Mouse (Mus musculus) bone marrow macrophage, adult 2 months (primary cell): ENCODE measurements around the gene Zkscan17. TPM values are rescaled to one million over a fixed set of nuclear protein-coding genes. Genes with fewer than 3 reads are reported as not detected.

Experiments used
- H3K27ac ChIP-seq: 2 replicates; pipeline ENCODE4 v1.5.1; 2012; ENCODE audit warnings: low read depth, low read length; ENCODE audit not compliant: insufficient read depth
- H3K4me1 ChIP-seq: 2 replicates; pipeline ENCODE4 v1.6.1; 2012; ENCODE audit warnings: low read length; ENCODE audit not compliant: control insufficient read depth, insufficient read depth
- H3K4me3 ChIP-seq: 2 replicates; pipeline ENCODE4 v1.5.1; 2012; ENCODE audit warnings: mild to moderate bottlenecking, low read length, moderate library complexity; ENCODE audit not compliant: insufficient read depth
- CTCF ChIP-seq: IDR thresholded peaks from 2 replicates; pipeline ENCODE4 v1.5.1; 2012; ENCODE audit warnings: low read depth, mild to moderate bottlenecking, low read length, moderate library complexity
- POLR2A ChIP-seq: IDR thresholded peaks from 2 replicates; pipeline ENCODE4 v1.6.1; 2012; ENCODE audit warnings: mild to moderate bottlenecking, low read depth, low read length, borderline replicate concordance
- polyA plus RNA-seq: library from polyadenylated mRNA; stranded (reverse); fragments of >200 nt; gene quantifications from 2 replicates; pipeline ENCODE4 v1.2.4, GENCODE M21; 2012; ENCODE audit not compliant: missing spikeins, insufficient read depth, insufficient read length

The Zkscan17 gene
- polyA plus RNA-seq, 1 experiment, result 20.2 TPM

- Histone ChIP-seq H3K4me3 (peak overlapping the region; percentile 74), H3K4me1 (peaks cover 6% of the 10 kb centered on the region), H3K27ac (0 out of 2 replicates have a peak overlapping the region, but pooled peaks have one; percentile 1)
- no peak for TF ChIP-seq CTCF
- TF ChIP-seq POLR2A, result no peak
These were observed 54.9 kb downstream of the Zkscan17 start for GRCm38 (mm10) chr11:59471413-59472325.

GRCm38 (mm10) chr11:59460459-59460858 lies 66.1 kb downstream of the Zkscan17 start:
- peaks cover 24% of the 10 kb centered on the region for H3K4me1 ChIP-seq
- TF ChIP-seq CTCF, result no peak
- TF ChIP-seq POLR2A, result no peak
- no peak overlapping the region for H3K4me3 ChIP-seq
- H3K27ac ChIP-seq, result no peak overlapping the region

- Histone ChIP-seq H3K4me3 (no peak overlapping the region), H3K27ac (no peak overlapping the region)
- TF ChIP-seq POLR2A (no peak), CTCF (no peak)
These were observed 67.6 kb downstream of the Zkscan17 start for GRCm38 (mm10) chr11:59458973-59459372.

DNA sequence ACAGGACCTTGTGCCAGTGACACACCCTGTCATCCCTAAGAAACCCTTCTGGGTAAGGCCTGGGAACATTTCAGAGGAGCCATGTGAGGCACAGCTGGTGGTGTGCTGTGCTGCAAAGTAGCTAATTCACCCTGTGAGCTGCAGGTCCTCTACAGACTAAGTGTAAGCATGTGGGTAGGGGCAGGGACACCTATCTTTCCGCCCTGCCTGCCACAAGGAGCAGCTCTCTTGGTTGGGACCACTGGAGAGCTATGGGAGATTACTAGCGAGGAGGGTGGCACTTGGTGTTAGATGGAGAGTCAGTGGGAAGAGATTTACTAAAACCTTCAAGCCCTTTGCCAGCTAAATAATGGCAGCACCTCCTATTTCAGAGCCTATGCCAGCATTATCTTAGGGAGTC lies 69.7 kb downstream of the Zkscan17 start:
- H3K27ac ChIP-seq, result peak overlapping the region; percentile 29; the same call in 1 of the 2 replicates
- TF ChIP-seq CTCF (no peak), POLR2A (no peak)
- H3K4me1 ChIP-seq, result peaks cover 25% of the 10 kb centered on the region
- no peak overlapping the region for H3K4me3 ChIP-seq

More at GRCm38 (mm10) chr11:59458973-59459372, 67.6 kb downstream of the Zkscan17 start:
- H3K4me1 ChIP-seq, result peaks cover 25% of the 10 kb centered on the region

DNA sequence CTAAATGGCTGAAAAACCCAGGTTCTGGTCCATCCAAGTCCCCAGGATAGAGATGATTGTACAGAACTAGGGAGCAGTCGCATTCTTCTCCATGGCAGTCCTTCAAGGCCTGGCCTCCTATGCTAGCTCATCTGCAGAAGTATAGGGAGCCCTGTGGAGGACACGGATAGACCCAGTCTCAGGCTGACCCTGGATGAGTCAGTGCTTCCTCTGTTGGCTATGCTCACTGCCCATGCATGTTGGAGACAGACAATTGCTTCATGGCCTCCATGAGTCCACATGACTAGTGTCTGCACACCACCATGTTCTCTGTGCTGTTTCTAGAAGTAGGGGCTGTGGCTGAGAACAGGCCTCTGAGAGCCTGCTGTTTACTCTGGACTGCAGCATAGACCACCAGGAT lies 70.2 kb downstream of the Zkscan17 start:
- no peak for TF ChIP-seq CTCF
- no peak for TF ChIP-seq POLR2A
- Histone ChIP-seq H3K4me3 (no peak overlapping the region), H3K4me1 (peaks cover 25% of the 10 kb centered on the region), H3K27ac (peak overlapping the region; percentile 29; the same call in 1 of the 2 replicates)

DNA sequence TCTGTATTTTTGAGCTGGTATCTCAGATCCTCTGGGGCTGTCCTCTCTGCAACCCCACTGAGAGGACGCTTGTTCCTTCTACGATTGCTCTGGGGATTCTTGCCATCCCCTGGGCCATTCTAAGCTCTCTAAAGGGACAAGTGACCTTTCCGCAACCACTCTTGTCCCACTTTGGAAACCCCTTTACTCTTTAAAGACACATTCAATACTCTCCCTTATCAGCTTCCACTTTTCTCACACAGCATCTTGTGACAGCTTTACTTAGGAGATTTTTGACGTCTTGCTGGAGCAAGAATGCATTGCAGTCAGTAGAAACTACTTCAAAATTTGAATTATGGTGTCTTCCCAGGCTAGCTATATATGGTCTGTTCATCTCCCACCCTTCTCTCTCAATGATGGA lies 75.5 kb downstream of the Zkscan17 start, which contains the start of gene Snap47:
Gene Snap47, minus strand, starts transcription at position 101 of the 400 bp plus-strand sequence.
- TF ChIP-seq CTCF (no peak), POLR2A (no peak)
- peak within 1 kb of the TSS; percentile 82 for H3K4me3 ChIP-seq
- H3K4me1 ChIP-seq, result peaks cover 16% of the 10 kb centered on the region
- H3K27ac ChIP-seq, result 0 out of 2 replicates have a peak within 1 kb of the TSS, but pooled peaks have one; percentile 10

DNA sequence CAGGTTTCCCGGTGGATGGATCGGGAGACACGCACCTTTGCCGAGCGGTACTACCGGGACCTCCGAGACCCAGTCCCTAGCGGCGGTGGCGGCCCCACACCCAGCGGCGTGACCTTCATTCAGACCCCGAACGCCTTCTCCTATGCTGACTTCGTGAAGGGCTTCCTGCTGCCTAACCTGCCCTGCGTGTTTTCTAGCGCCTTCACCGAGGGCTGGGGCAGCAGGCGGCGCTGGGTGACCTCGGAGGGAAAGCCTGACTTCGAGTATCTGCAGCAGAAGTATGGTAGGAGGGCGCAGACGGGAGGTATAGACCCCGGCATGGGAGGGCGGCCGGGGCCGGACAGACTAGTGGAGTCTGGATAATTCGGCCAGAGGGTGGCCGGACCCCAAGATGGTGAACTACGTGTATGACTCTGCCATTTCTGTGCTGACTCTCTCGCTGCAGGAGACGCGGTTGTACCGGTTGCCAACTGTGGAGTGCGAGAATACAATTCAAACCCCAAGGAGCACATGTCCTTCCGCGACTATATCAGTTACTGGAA lies 76.2 kb downstream of the Zkscan17 start:
- H3K4me3 ChIP-seq, result peak overlapping the region; percentile 82
- 0 out of 2 replicates have a peak overlapping the region, but pooled peaks have one; percentile 10 for H3K27ac ChIP-seq
- peaks cover 10% of the 10 kb centered on the region for H3K4me1 ChIP-seq
- TF ChIP-seq CTCF, result no peak
- TF ChIP-seq POLR2A, result no peak

- TF ChIP-seq POLR2A (no peak), CTCF (no peak)
- 0 out of 2 replicates have a peak within 1 kb of the TSS, but pooled peaks have one; percentile 10 for H3K27ac ChIP-seq
- peak within 1 kb of the TSS; percentile 82 for H3K4me3 ChIP-seq
- peaks cover 10% of the 10 kb centered on the region for H3K4me1 ChIP-seq
These were observed 76.8 kb downstream of the Zkscan17 start, which contains the start of gene Jmjd4 for GRCm38 (mm10) chr11:59449741-59450229. Jmjd4 (plus strand) TSS chr11:59450045.

- Histone ChIP-seq H3K4me3 (no peak overlapping the region), H3K4me1 (no peaks in the 10 kb centered on the region), H3K27ac (no peak overlapping the region)
- TF ChIP-seq POLR2A (no peak), CTCF (0 out of 2 replicates have a peak, but pooled peaks have one; percentile 16)
These were observed 83.4 kb downstream of the Zkscan17 start for GRCm38 (mm10) chr11:59443102-59443501.
